Mouse (Mus musculus) liver, postnatal 0 days (tissue): ENCODE measurements around the gene Tmem132c.

ENCODE experiments used
- CTCF ChIP-seq: sonication (generic); IDR thresholded peaks from 2 replicates; pipeline ENCODE4 v1.5.1; 2016; ENCODE audit warnings: antibody characterized with exemption, low read depth
- EP300 ChIP-seq: IDR thresholded peaks from 2 replicates; pipeline ENCODE4 v1.6.1; 2016; ENCODE audit warnings: antibody characterized with exemption, low read depth, mild to moderate bottlenecking

GRCm38 (mm10) chr5:127483955-127484659 lies 242.5 kb downstream of the Tmem132c start:
- TF ChIP-seq CTCF (no peak), EP300 (no peak)
